Mouse (Mus musculus): Measurements from ENCODE around the gene Mif. TPM values are rescaled to one million over a fixed set of nuclear protein-coding genes. Genes with fewer than 3 reads are reported as not detected.
"Not testable (repeated sequence)": the region's sequence is repeated elsewhere in the genome, so short reads cannot be mapped to it uniquely, and the experiment has no call there.

The Mif gene
- total RNA-seq, 2 experiments from 2014 or later: 475 to 526 TPM

- TF ChIP-seq CTCF (IDR thresholded peaks at IDR 0.05): no peak
- DNase-seq (ENCODE audit: extremely low spot score in 1 of 2, low spot score in 2 of 2): no peak
- Histone ChIP-seq H3K27ac (no peak overlapping the region), H3K4me3 (no peak overlapping the region)
- intact Hi-C loops (cut with DNase I): no loop called here
Measured at GRCm38 (mm10) chr10:75889406-75890153, 29.5 kb upstream of the Mif start.

GRCm38 (mm10) chr10:75887504-75887903, 27.5 kb upstream of the Mif start:
- H3K4me3 ChIP-seq; DNase-seq (ENCODE audit: extremely low spot score in 1 of 2, low spot score in 2 of 2); intact Hi-C loops (cut with DNase I); H3K27ac ChIP-seq: not testable (repeated sequence)

GRCm38 (mm10) chr10:75884742-75885141, 24.7 kb upstream of the Mif start:
- Histone ChIP-seq H3K4me3 (no peak overlapping the region), H3K27ac (no peak overlapping the region)
- DNase-seq (ENCODE audit: extremely low spot score in 1 of 2, low spot score in 2 of 2): no peak
- intact Hi-C loops (cut with DNase I): no loop called here
- no peak for TF ChIP-seq CTCF (IDR thresholded peaks at IDR 0.05)

DNA sequence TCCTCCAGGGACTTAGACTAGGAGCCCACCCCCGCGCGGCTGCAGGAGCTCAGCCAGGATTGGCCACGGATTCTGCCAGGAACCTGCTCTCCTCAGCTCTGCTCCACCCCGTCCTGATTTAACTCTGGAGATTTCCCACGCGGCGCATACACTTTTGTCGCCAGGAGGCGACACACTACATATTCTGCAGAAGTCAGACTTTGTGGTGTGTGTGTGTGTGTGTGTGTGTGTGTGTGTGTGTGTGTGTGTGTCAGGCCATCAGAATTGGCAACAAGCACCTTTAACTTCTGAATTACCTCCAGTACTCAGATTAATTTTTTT, 23.2 kb upstream of the Mif start:
- intact Hi-C loops (cut with DNase I): loop anchor here (1.0 kb wide), 1 partner anchor 68 kb away; no protein-coding TSS in a partner anchor
- H3K4me3 ChIP-seq: no peak overlapping the region
- no peak overlapping the region for H3K27ac ChIP-seq
- peak; percentile 75 to 80 for DNase-seq (ENCODE audit: extremely low spot score in 1 of 2, low spot score in 2 of 2)
- peak; percentile 50 for TF ChIP-seq CTCF (IDR thresholded peaks at IDR 0.05)

- Histone ChIP-seq H3K4me3 (no peak overlapping the region), H3K27ac (no peak overlapping the region)
- no peak for TF ChIP-seq CTCF (IDR thresholded peaks at IDR 0.05)
- DNase-seq (ENCODE audit: extremely low spot score in 1 of 2, low spot score in 2 of 2): no peak
- intact Hi-C loops (cut with DNase I): loop anchor here (1.0 kb wide), 1 partner anchor 69 kb away; no protein-coding TSS in a partner anchor
Measured at GRCm38 (mm10) chr10:75882433-75883231, 22.6 kb upstream of the Mif start.

DNA sequence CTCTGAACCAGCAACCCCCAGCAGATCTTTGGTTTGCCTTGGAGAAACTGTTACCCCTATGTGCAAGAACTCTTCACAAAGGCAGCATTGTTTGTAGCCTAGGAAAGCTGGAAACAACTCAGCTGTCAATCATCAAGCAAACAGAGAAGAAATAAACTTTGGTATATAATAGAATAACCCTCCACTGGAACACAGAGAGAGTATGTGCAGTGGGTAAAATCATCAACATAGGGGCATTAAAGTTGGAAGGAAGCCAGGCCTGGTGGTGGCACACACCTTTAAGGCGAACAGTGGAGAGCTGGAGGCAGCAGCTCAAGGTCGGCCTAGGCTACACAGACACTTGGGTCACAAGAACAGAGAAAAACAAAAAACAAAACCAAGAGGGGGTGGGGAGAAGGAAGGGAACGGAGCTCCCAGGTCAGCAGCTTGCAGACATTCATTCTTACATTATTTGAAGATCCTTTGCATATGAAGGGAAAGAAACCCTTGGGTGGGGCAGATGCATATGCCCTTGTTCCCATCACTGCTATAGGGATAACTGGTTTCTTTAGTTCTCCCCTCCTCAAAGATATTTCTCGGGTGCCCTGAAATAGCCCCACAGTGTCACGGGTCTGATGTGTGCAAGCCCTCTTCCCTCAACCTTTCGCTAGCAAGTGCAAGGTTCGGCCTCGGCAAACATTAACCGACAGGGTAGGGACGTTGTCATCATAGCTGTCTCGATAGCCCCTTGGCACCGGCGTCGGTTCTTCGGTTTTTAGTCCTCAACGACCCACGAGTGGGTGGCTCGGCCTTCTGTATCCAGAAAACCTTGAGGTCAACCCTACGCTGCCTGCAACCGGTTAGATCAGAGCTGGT, 21.8 kb upstream of the Mif start:
- no peak for TF ChIP-seq CTCF (IDR thresholded peaks at IDR 0.05)
- intact Hi-C loops (cut with DNase I): no loop called here
- no peak overlapping the region for H3K27ac ChIP-seq
- no peak for DNase-seq (ENCODE audit: extremely low spot score in 1 of 2, low spot score in 2 of 2)
- no peak overlapping the region for H3K4me3 ChIP-seq

- DNase-seq (ENCODE audit: extremely low spot score in 1 of 2, low spot score in 2 of 2): no peak
- Histone ChIP-seq H3K27ac (no peak overlapping the region), H3K4me3 (no peak overlapping the region)
- intact Hi-C loops (cut with DNase I): no loop called here
- no peak for TF ChIP-seq CTCF (IDR thresholded peaks at IDR 0.05)
Measured at GRCm38 (mm10) chr10:75880771-75881577, 20.9 kb upstream of the Mif start.

DNA sequence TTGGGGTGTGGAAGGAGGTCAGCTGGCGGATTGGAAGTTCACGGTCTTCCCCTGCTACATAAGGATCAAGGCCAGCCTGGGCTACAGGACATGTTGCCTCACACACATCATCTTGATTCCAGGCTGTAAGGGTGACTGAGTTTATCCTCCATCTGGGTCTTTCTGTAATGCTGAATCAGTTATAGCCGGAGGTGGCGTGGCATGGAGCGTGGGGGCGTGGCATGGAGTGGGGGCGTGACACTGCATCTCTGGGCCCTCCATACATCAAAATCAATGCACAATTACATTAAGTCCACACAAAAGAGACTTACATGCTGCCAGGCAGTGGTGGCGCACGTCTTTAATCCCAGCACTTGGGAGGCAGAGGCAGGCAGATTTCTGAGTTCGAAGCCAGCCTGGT, 20.3 kb upstream of the Mif start:
- intact Hi-C loops (cut with DNase I): no loop called here
- DNase-seq (ENCODE audit: extremely low spot score in 1 of 2, low spot score in 2 of 2): no peak
- H3K4me3 ChIP-seq: no peak overlapping the region
- no peak for TF ChIP-seq CTCF (IDR thresholded peaks at IDR 0.05)
- H3K27ac ChIP-seq: no peak overlapping the region

GRCm38 (mm10) chr10:75878836-75879235, 18.8 kb upstream of the Mif start:
- Histone ChIP-seq H3K4me3 (no peak overlapping the region), H3K27ac (no peak overlapping the region)
- intact Hi-C loops (cut with DNase I): no loop called here
- DNase-seq (ENCODE audit: extremely low spot score in 1 of 2, low spot score in 2 of 2): no peak
- TF ChIP-seq CTCF (IDR thresholded peaks at IDR 0.05): no peak

DNA sequence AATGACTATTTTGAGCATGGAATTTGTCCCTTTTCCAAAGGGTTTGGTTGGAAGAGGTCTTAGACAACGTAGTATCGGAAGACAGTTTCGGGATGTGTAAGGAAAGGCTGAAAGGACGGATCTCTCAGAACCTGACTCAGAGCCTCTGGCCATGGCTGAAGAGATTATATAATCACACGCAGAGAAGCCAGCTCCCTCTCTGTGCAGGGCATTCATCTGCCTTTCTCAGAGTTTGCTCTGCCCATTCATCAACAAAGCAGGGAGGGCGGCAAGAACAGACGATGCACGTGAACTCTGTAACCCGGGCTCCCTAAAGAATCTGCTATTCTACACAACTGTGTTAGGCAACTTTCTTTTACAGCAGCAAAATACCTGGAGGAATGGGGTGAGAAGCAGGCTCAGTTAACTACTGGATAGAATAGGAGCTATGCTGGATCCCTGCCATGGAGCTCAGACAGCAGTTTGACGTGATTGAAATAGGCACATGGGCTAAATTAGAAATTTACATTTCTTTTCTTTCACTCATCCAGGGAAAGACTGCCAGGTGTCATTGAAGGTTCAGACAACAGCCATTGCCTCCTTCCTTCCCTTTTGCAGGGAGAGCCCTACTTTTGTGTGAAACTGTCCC, 13.6 kb upstream of the Mif start:
- DNase-seq (ENCODE audit: extremely low spot score in 1 of 2, low spot score in 2 of 2): no peak
- H3K4me3 ChIP-seq: peak overlapping the region; percentile 44
- intact Hi-C loops (cut with DNase I): no loop called here
- peak overlapping the region; percentile 80 for H3K27ac ChIP-seq
- TF ChIP-seq CTCF (IDR thresholded peaks at IDR 0.05): no peak

Measured in left cerebral cortex, adult 2 months (tissue).